Mouse (Mus musculus) heart, adult 2 months (tissue): Measurements from ENCODE around the gene Tbl3. TPM values are rescaled to one million over a fixed set of nuclear protein-coding genes. Genes with fewer than 3 reads are reported as not detected.

Source experiments
- DNase-seq, 2 experiments: peaks; one replicate each; pipeline ENCODE4 v3.0.0; 2021
- H3K27ac ChIP-seq: fragments of 200-600 bp; 2 replicates; pipeline ENCODE4 v1.8.1; 2022
- H3K27me3 ChIP-seq: fragments of 200-500 bp; 2 replicates; pipeline ENCODE4 v1.6.1; 2012; ENCODE audit warnings: mild to moderate bottlenecking, low read length, inconsistent platforms, mixed read lengths; ENCODE audit not compliant: control insufficient read depth, insufficient read depth
- H3K36me3 ChIP-seq: fragments of 200-500 bp; 2 replicates; pipeline ENCODE4 v1.6.1; 2012; ENCODE audit warnings: low read length, inconsistent platforms; ENCODE audit not compliant: control insufficient read depth, insufficient read depth
- H3K4me1 ChIP-seq: fragments of 200-500 bp; 2 replicates; pipeline ENCODE4 v1.6.1; 2011; ENCODE audit warnings: low read length; ENCODE audit not compliant: control insufficient read depth, insufficient read depth
- H3K4me3 ChIP-seq: fragments of 200-600 bp; 2 replicates; pipeline ENCODE4 v1.8.1; 2022
- H3K79me2 ChIP-seq: fragments of 200-500 bp; replicated peaks from 2 replicates; pipeline ENCODE4 v1.6.1; 2012; ENCODE audit warnings: mild to moderate bottlenecking, inconsistent platforms, low read length, moderate library complexity, mixed read lengths; ENCODE audit not compliant: control insufficient read depth, insufficient read depth
- H3K9ac ChIP-seq: fragments of 200-500 bp; 2 replicates; pipeline ENCODE4 v1.6.1; 2012; ENCODE audit warnings: low read depth, mild to moderate bottlenecking, control low read depth, inconsistent platforms, low read length, mixed read lengths
- CTCF ChIP-seq: fragments of 200-600 bp; IDR thresholded peaks from 2 replicates; pipeline ENCODE4 v1.8.1; 2022; ENCODE audit warnings: antibody characterized with exemption, mild to moderate bottlenecking, moderate library complexity
- EP300 ChIP-seq: fragments of 200-500 bp; IDR thresholded peaks from 2 replicates; pipeline ENCODE4 v1.6.1; 2011; ENCODE audit warnings: low read depth, low read length, control low read depth; ENCODE audit not compliant: insufficient read depth
- POLR2A ChIP-seq: fragments of 200-500 bp; IDR thresholded peaks from 2 replicates; pipeline ENCODE4 v1.6.1; 2011; ENCODE audit warnings: mild to moderate bottlenecking, low read depth, low read length, control low read depth; ENCODE audit not compliant: insufficient read depth
- WGBS: fragments of 180-500 bp; shearing (Covaris S2); methylation state at CpG from one replicate; pipeline ENCODE4 v1.1.7; 2018; 5-methylcytosine and 5-hydroxymethylcytosine counted together
- intact Hi-C: fragments of 180-260 bp; cut with DNase I; formaldehyde crosslinking; loops from one replicate; pipeline ENCODE4 v1.15.1; 2025
- polyA plus RNA-seq: library from polyadenylated mRNA; depleted of rRNA; stranded (reverse); fragments of >200 nt; gene quantifications from 2 replicates; pipeline ENCODE4 v1.2.3, GENCODE M21; 2012; rRNA removed
- total RNA-seq, 2 experiments: library from RNA; stranded (reverse); gene quantifications; 2 replicates each; pipeline ENCODE4 v1.2.3; 2021

Gene Tbl3
- total and polyA plus RNA-seq, 3 experiments: 17.4 to 34.2 (median 19.4) TPM

GRCm38 (mm10) chr17:24650070-24650616 lies 57.3 kb downstream of the Tbl3 start, which contains the start of gene Slc9a3r2:
TSS of gene Slc9a3r2 (minus strand) at chr17:24650327.
- peaks cover 11% of the 10 kb centered on the region for H3K4me1 ChIP-seq
- 1% methylated on average over 35 of the region's 41 CpGs for WGBS
- H3K27ac ChIP-seq: peak within 1 kb of the TSS; percentile 98
- peaks cover 3% of the 10 kb centered on the region for H3K79me2 ChIP-seq
- no peaks in the 10 kb centered on the region for H3K27me3 ChIP-seq
- peak; percentile 82 to 83 for DNase-seq
- TF ChIP-seq CTCF: no peak
- TF ChIP-seq POLR2A: peak; percentile 80
- peak within 1 kb of the TSS; percentile 97 for H3K4me3 ChIP-seq
- peak within 1 kb of the TSS; percentile 99 for H3K9ac ChIP-seq
- H3K36me3 ChIP-seq: no peaks in the 10 kb centered on the region
- intact Hi-C loops: loop anchor here (1.0 to 5.0 kb wide), 3 partner anchors 18 to 123 kb away; partner anchors contain the start of genes Nthl1, Traf7 and Tsc2

- Histone ChIP-seq H3K4me1 (peaks cover 12% of the 10 kb centered on the region), H3K9ac (peak overlapping the region; percentile 99), H3K27me3 (no peaks in the 10 kb centered on the region), H3K36me3 (no peaks in the 10 kb centered on the region), H3K27ac (peak overlapping the region; percentile 98), H3K79me2 (peaks cover 3% of the 10 kb centered on the region), H3K4me3 (peak overlapping the region; percentile 97)
- DNase-seq: peak; percentile 80 to 82
- intact Hi-C loops: loop anchor here (1.0 to 10.0 kb wide), 4 partner anchors 17 to 425 kb away; partner anchors contain the start of genes Nthl1, Traf7 and Tsc2
- TF ChIP-seq EP300: no peak
- 0 out of 2 replicates have a peak, but pooled peaks have one; percentile 35 for TF ChIP-seq POLR2A
- peak; percentile 43 for TF ChIP-seq CTCF
- under 1% methylated on average over 35 of the region's 35 CpGs for WGBS
Observed at GRCm38 (mm10) chr17:24649581-24650069, 57.8 kb downstream of the Tbl3 start.

- Histone ChIP-seq H3K4me1 (peaks cover 11% of the 10 kb centered on the region), H3K9ac (peak overlapping the region; percentile 99), H3K4me3 (peak overlapping the region; percentile 97), H3K36me3 (no peaks in the 10 kb centered on the region), H3K27ac (peak overlapping the region; percentile 98), H3K79me2 (peaks cover 3% of the 10 kb centered on the region), H3K27me3 (no peaks in the 10 kb centered on the region)
- 48% methylated on average over 10 of the region's 10 CpGs for WGBS
- intact Hi-C loops: loop anchor here (10.0 kb wide), 1 partner anchor 426 kb away; no protein-coding TSS in a partner anchor
- DNase-seq: peak in 1 of 2 experiments; percentile 45
- TF ChIP-seq CTCF (peak; percentile 10; the same call in 1 of the 2 replicates), EP300 (no peak), POLR2A (no peak)
Observed at GRCm38 (mm10) chr17:24648731-24649377, 58.6 kb downstream of the Tbl3 start.

Other genes starting within 250 kb of the Tbl3 start
Only the 30 nearest of the 32 such genes appear.
- gene Bricd5, start 233.8 kb downstream of the Tbl3 start, total RNA-seq: not detected
- gene Bricd5, start 233.8 kb downstream of the Tbl3 start, polyA plus RNA-seq: not detected in 2 replicates
- gene Mlst8, start 228.6 kb downstream of the Tbl3 start, total RNA-seq: 10 to 100 TPM in 1 of 2 experiments, 1 to 10 TPM in 1; 8.5 to 10.7 TPM
- gene Mlst8, start 228.6 kb downstream of the Tbl3 start, polyA plus RNA-seq: 28.1 and 42.0 TPM in 2 replicates
- under 1 TPM; 0.16 to 0.55 TPM for gene Caskin1, start 219.1 kb downstream of the Tbl3 start, total RNA-seq
- gene Caskin1, start 219.1 kb downstream of the Tbl3 start, polyA plus RNA-seq: 0.23 and 0.45 TPM in 2 replicates
- gene Traf7, start 179.7 kb downstream of the Tbl3 start, total RNA-seq: 10 to 100 TPM; 41.9 to 46.5 TPM
- 93.4 and 109 TPM in 2 replicates for gene Traf7, start 179.7 kb downstream of the Tbl3 start, polyA plus RNA-seq
- under 1 TPM in 1 of 2 experiments, not detected in 1; 0.39 TPM for gene Rab26, start 173.4 kb downstream of the Tbl3 start, total RNA-seq
- 0.10 and 0.12 TPM in 2 replicates for gene Rab26, start 173.4 kb downstream of the Tbl3 start, polyA plus RNA-seq
- gene Pkd1, start 157.8 kb downstream of the Tbl3 start, total RNA-seq: 10 to 100 TPM; 35.6 to 36.2 TPM
- gene Pkd1, start 157.8 kb downstream of the Tbl3 start, polyA plus RNA-seq: 48.5 and 59.9 TPM in 2 replicates
- gene Tsc2, start 75.0 kb downstream of the Tbl3 start, total RNA-seq: 100 to 1,000 TPM; 104 to 110 TPM
- 178 and 194 TPM in 2 replicates for gene Tsc2, start 75.0 kb downstream of the Tbl3 start, polyA plus RNA-seq
- gene Nthl1, start 75.0 kb downstream of the Tbl3 start, total RNA-seq: 1 to 10 TPM; 2.9 to 3.4 TPM
- gene Nthl1, start 75.0 kb downstream of the Tbl3 start, polyA plus RNA-seq: 4.4 and 7.0 TPM in 2 replicates
- 100 to 1,000 TPM in 1 of 2 experiments, 10 to 100 TPM in 1; 100.0 to 110 TPM for gene Slc9a3r2, start 57.3 kb downstream of the Tbl3 start, total RNA-seq
- 125 and 147 TPM in 2 replicates for gene Slc9a3r2, start 57.3 kb downstream of the Tbl3 start, polyA plus RNA-seq
- gene Npw, start 49.2 kb downstream of the Tbl3 start, total RNA-seq: not detected
- not detected in 2 replicates for gene Npw, start 49.2 kb downstream of the Tbl3 start, polyA plus RNA-seq
- 10 to 100 TPM; 17.4 to 17.5 TPM for gene Zfp598, start 38.0 kb downstream of the Tbl3 start, total RNA-seq
- 28.1 and 29.9 TPM in 2 replicates for gene Zfp598, start 38.0 kb downstream of the Tbl3 start, polyA plus RNA-seq
- gene Syngr3, start 17.7 kb downstream of the Tbl3 start, total RNA-seq: under 1 TPM; 0.16 to 0.30 TPM
- gene Syngr3, start 17.7 kb downstream of the Tbl3 start, polyA plus RNA-seq: 0.43 and 1.00 TPM in 2 replicates
- gene Gfer, start 11.5 kb downstream of the Tbl3 start, total RNA-seq: 10 to 100 TPM; 20.3 to 21.5 TPM
- 14.0 and 14.6 TPM in 2 replicates for gene Gfer, start 11.5 kb downstream of the Tbl3 start, polyA plus RNA-seq
- 1 to 10 TPM in 1 of 2 experiments, under 1 TPM in 1; 0.65 to 1.0 TPM for gene Noxo1, start 11.4 kb downstream of the Tbl3 start, total RNA-seq
- gene Noxo1, start 11.4 kb downstream of the Tbl3 start, polyA plus RNA-seq: 2.4 and 4.5 TPM in 2 replicates
- not detected for gene Rnf151, start 10.4 kb upstream of the Tbl3 start, total RNA-seq
- 0.15 and 0.68 TPM in 2 replicates for gene Rnf151, start 10.4 kb upstream of the Tbl3 start, polyA plus RNA-seq
- gene Rps2, start 10.5 kb upstream of the Tbl3 start, total RNA-seq: 100 to 1,000 TPM; 675 to 722 TPM
- gene Rps2, start 10.5 kb upstream of the Tbl3 start, polyA plus RNA-seq: 2,277 and 2,346 TPM in 2 replicates
- 100 to 1,000 TPM; 916 to 992 TPM for gene Ndufb10, start 16.8 kb upstream of the Tbl3 start, total RNA-seq
- 1,269 and 1,412 TPM in 2 replicates for gene Ndufb10, start 16.8 kb upstream of the Tbl3 start, polyA plus RNA-seq
- gene Rpl3l, start 20.2 kb upstream of the Tbl3 start, total RNA-seq: 100 to 1,000 TPM; 386 to 472 TPM
- 213 and 215 TPM in 2 replicates for gene Rpl3l, start 20.2 kb upstream of the Tbl3 start, polyA plus RNA-seq
- 100 to 1,000 TPM; 154 to 178 TPM for gene Msrb1, start 29.0 kb upstream of the Tbl3 start, total RNA-seq
- 155 and 164 TPM in 2 replicates for gene Msrb1, start 29.0 kb upstream of the Tbl3 start, polyA plus RNA-seq
- gene Hs3st6, start 45.3 kb upstream of the Tbl3 start, total RNA-seq: not detected
- 0.10 TPM in 1 of 2 replicates, not detected in the other for gene Hs3st6, start 45.3 kb upstream of the Tbl3 start, polyA plus RNA-seq
- gene Meiob, start 96.6 kb upstream of the Tbl3 start, total RNA-seq: under 1 TPM; 0.14 to 0.18 TPM
- not detected in 2 replicates for gene Meiob, start 96.6 kb upstream of the Tbl3 start, polyA plus RNA-seq
- gene Hagh, start 132.5 kb upstream of the Tbl3 start, total RNA-seq: 10 to 100 TPM; 85.8 to 89.5 TPM
- gene Hagh, start 132.5 kb upstream of the Tbl3 start, polyA plus RNA-seq: 126 and 133 TPM in 2 replicates
- gene Fahd1, start 142.7 kb upstream of the Tbl3 start, total RNA-seq: 10 to 100 TPM; 80.3 to 81.5 TPM
- gene Fahd1, start 142.7 kb upstream of the Tbl3 start, polyA plus RNA-seq: 42.7 and 50.8 TPM in 2 replicates
- 10 to 100 TPM; 11.7 to 12.7 TPM for gene Igfals, start 158.3 kb upstream of the Tbl3 start, total RNA-seq
- gene Igfals, start 158.3 kb upstream of the Tbl3 start, polyA plus RNA-seq: 6.4 and 9.2 TPM in 2 replicates
- gene Nubp2, start 178.7 kb upstream of the Tbl3 start, total RNA-seq: 10 to 100 TPM; 18.2 to 22.7 TPM
- 17.8 and 17.9 TPM in 2 replicates for gene Nubp2, start 178.7 kb upstream of the Tbl3 start, polyA plus RNA-seq
- gene Spsb3, start 179.0 kb upstream of the Tbl3 start, total RNA-seq: 10 to 100 TPM; 30.4 to 33.8 TPM
- gene Spsb3, start 179.0 kb upstream of the Tbl3 start, polyA plus RNA-seq: 47.0 and 66.2 TPM in 2 replicates
- gene Eme2, start 187.4 kb upstream of the Tbl3 start, total RNA-seq: 10 to 100 TPM; 16.9 to 18.3 TPM
- 19.3 and 20.3 TPM in 2 replicates for gene Eme2, start 187.4 kb upstream of the Tbl3 start, polyA plus RNA-seq
- 100 to 1,000 TPM in 1 of 2 experiments, 10 to 100 TPM in 1; 95.6 to 102 TPM for gene Mrps34, start 187.5 kb upstream of the Tbl3 start, total RNA-seq
- 102 and 133 TPM in 2 replicates for gene Mrps34, start 187.5 kb upstream of the Tbl3 start, polyA plus RNA-seq
- 10 to 100 TPM; 30.7 to 37.7 TPM for gene Nme3, start 188.8 kb upstream of the Tbl3 start, total RNA-seq
- 46.4 and 55.2 TPM in 2 replicates for gene Nme3, start 188.8 kb upstream of the Tbl3 start, polyA plus RNA-seq
- gene Mapk8ip3, start 229.3 kb upstream of the Tbl3 start, total RNA-seq: 10 to 100 TPM; 60.0 to 67.9 TPM
- 74.4 and 105 TPM in 2 replicates for gene Mapk8ip3, start 229.3 kb upstream of the Tbl3 start, polyA plus RNA-seq